Mouse (Mus musculus) ovary, adult 10 weeks (tissue): ENCODE measurements around the gene Gm3285. TPM values are rescaled to one million over a fixed set of nuclear protein-coding genes. Genes with fewer than 3 reads are reported as not detected.

Experiments
- polyA plus RNA-seq: library from polyadenylated mRNA; stranded (reverse); fragments of 350-450 nt; fragmentation: Illumina TruSeq; extraction: RNeasy Lipid Tissue Mini Kit (QIAGEN cat#74804); gene quantifications from one replicate; pipeline ENCODE4 v1.2.3, GENCODE M21; 2014

Gene Gm3285
- polyA plus RNA-seq, result not detected

DNA sequence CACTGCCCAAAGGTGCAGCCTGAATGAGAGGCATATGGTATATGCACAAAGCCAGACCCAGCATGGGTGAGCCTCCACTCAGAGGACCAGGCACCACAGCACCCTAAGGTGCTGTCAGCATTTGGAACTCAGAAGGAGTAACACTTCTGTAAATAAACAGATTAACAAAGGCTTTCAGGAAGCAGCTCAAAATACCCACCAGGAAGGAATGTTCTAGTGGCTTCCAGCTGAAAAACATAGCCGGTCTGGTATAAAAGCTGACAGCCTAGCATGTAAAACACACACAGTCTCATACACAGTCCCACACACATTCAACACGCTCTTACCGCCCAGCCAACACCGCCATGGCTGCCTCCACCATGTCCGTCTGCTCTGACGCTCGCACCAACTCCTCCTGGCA is at the start of gene Gm3285:
Gm3285 (plus strand) TSS at position 301 of the 400 bp plus-strand sequence.

DNA sequence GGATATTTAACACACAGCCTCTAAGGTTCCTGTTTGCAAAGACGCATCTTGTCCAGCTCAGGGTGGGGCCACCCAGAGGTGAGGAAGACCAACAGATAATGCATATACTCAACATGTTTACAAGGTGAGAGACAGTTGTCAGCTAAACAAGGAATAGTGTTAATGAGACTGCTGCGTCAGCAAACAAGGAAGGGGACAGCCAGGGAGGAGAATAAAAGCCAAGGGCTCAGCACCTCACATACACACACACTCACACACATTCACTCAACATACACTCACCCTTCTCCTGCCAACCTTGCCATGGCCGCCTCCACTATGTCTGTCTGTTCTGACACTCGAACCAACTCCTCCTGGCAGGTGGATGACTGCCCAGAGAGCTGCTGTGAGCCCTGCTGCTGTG is 47.4 kb upstream of the Gm3285 start, which contains the start of gene Gm2696:
Gm2696 (plus strand) TSS at position 301 of the 400 bp plus-strand sequence.

DNA sequence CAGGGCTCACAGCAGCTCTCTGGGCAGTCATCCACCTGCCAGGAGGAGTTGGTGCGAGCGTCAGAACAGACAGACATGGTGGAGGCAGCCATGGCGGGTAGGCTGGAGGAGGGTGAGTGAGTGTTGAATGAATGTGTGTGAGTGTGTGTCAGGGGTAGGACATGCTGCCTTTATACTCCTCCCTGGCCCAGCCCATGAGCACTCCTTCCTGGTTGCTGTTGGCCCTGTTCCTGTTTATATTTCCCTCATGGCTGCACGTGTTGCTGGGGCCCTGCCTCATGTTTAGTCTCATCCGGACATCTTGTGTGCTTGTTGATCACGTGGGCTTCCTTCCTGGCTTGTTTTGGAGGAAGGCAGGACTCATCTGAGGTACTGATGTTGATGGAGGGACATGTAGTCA is 34.8 kb upstream of the Gm3285 start, which contains the start of gene Krtap10-4:
Krtap10-4 (minus strand) TSS at position 145 of the 400 bp plus-strand sequence.

DNA sequence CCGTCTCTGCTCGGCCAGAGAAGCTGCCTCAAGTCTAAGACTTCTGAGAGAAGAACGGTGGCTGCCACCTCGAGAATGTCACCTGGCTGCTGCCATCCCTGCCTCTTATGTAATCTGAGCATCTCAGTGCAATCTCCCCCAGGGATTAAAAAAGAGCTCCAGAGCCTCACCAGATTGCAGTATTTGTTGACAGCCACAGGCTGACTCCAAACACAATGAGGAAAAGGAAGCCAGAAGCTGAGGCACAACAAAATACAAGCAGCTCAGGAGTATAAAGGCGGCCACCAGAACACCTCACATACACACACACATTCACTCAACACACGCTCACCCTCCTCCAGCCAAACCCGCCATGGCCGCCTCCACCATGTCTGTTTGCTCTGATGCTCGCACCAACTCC is 26.1 kb upstream of the Gm3285 start, which contains the start of gene Krtap10-10:
Krtap10-10 (plus strand) TSS at position 301 of the 400 bp plus-strand sequence.

DNA sequence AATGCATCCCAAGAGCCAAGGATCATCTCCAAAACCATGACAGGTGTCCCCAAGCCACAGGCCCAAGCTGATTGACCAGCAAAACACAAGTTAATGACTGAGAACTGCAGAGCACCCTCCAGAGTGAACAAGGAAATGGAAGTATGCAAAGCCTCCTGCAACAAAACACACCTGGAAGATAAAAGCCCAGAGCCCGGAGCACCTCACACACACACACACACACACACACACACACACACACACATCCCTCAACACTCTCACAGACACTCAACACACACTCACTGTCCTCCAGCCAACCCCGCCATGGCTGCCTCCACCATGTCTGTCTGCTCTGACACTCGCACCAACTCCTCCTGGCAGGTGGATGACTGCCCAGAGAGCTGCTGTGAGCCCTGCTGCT is 15.3 kb upstream of the Gm3285 start, which contains the start of gene Gm36176:
Gm36176 (plus strand) TSS at position 301 of the 400 bp plus-strand sequence.

DNA sequence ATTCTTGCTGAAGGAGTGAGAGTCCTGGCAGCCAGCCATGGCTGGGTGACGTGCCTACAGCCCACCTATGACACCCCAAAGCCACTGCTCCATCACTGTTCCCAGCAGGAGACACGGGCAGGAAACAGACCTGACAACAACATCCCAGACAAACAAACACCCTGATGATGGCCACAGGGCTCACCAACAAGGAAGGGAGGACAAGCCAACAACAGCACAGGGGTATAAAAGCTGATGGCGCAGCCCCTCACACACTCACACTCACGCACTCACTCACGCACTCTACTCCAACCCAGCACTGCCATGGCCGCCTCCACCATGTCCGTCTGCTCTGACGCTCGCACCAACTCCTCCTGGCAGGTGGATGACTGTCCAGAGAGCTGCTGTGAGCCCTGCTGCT is 9.2 kb upstream of the Gm3285 start, which contains the start of gene Gm10318:
Gm10318 (plus strand) TSS at position 301 of the 400 bp plus-strand sequence.

DNA sequence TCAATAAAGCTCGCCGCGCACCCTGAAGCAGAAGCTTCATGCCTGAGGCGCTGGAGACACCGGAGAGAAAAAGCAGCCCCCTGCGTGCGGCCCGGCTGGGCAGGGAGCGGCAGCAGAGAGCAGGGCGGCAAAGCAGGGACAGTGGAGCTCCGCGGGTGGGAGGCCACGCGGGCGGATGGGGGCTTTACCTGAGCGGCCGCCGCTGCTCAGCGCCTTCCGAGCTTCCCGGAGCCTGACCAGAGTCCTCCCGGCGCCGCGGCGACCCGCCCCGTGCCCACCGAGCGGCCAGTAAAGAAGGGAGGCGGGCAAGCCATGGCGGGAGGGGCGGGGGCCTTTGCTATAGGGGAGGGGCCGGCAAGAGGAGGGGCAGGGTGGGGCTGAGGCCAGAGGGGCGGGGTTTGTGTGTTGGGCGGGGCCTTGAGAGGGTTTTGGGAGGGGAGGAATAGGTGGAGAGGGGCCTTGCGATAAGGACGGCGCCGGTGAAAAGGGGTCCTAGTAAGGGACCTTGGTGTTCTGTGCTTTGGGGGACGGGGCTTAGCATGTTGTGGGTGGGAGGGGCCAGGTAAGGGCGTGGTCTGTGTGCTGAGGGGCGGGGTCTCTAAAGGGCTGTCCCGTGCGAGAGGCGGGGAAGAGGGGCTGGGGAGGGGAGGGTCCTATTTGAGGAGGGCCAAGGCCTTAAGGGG is 40.6 kb downstream of the Gm3285 start, which contains the start of gene Lrrc3:
Lrrc3 (minus strand) TSS at position 326 of the 683 bp plus-strand sequence.

Other genes with a start within 250 kb of the Gm3285 start
- gene Ube2g2, start 239.7 kb upstream of the Gm3285 start, polyA plus RNA-seq, result 6.0 TPM
- not detected for gene Tspear, start 175.4 kb upstream of the Gm3285 start, polyA plus RNA-seq
- not detected for gene Gm19402, start 171.2 kb upstream of the Gm3285 start, polyA plus RNA-seq
- gene Gm9508, start 164.7 kb upstream of the Gm3285 start, polyA plus RNA-seq, result not detected
- gene Gm10272, start 155.3 kb upstream of the Gm3285 start, polyA plus RNA-seq, result not detected
- not detected for gene Gm10024, start 150.5 kb upstream of the Gm3285 start, polyA plus RNA-seq
- gene Gm10142, start 146.2 kb upstream of the Gm3285 start, polyA plus RNA-seq, result not detected
- not detected for gene Krtap12-1, start 141.4 kb upstream of the Gm3285 start, polyA plus RNA-seq
- gene Gm10100, start 135.5 kb upstream of the Gm3285 start, polyA plus RNA-seq, result not detected
- gene Gm18596, start 119.3 kb upstream of the Gm3285 start, polyA plus RNA-seq, result not detected
- not detected for gene Gm9736, start 110.6 kb upstream of the Gm3285 start, polyA plus RNA-seq
- not detected for gene Gm3233, start 102.3 kb upstream of the Gm3285 start, polyA plus RNA-seq
- gene Gm3238, start 90.7 kb upstream of the Gm3285 start, polyA plus RNA-seq, result not detected
- gene Gm7138, start 85.0 kb upstream of the Gm3285 start, polyA plus RNA-seq, result not detected
- gene Gm3250, start 79.4 kb upstream of the Gm3285 start, polyA plus RNA-seq, result not detected
- gene Gm7137, start 73.8 kb upstream of the Gm3285 start, polyA plus RNA-seq, result not detected
- not detected for gene Gm9639, start 66.9 kb upstream of the Gm3285 start, polyA plus RNA-seq
- gene Gm19668, start 62.8 kb upstream of the Gm3285 start, polyA plus RNA-seq, result not detected
- gene Gm9507, start 50.1 kb upstream of the Gm3285 start, polyA plus RNA-seq, result not detected
- not detected for gene Gm2696, start 47.3 kb upstream of the Gm3285 start, polyA plus RNA-seq
- not detected for gene Krtap10-4, start 34.9 kb upstream of the Gm3285 start, polyA plus RNA-seq
- not detected for gene Krtap10-10, start 26.0 kb upstream of the Gm3285 start, polyA plus RNA-seq
- gene Gm36176, start 15.2 kb upstream of the Gm3285 start, polyA plus RNA-seq, result not detected
- not detected for gene Gm10318, start 9.1 kb upstream of the Gm3285 start, polyA plus RNA-seq
- gene Lrrc3, start 40.6 kb downstream of the Gm3285 start, polyA plus RNA-seq, result 0.71 TPM
- gene Trpm2, start 108.6 kb downstream of the Gm3285 start, polyA plus RNA-seq, result not detected
- 1.4 TPM for gene 1810043G02Rik, start 116.5 kb downstream of the Gm3285 start, polyA plus RNA-seq
- 1.7 TPM for gene Pfkl, start 148.1 kb downstream of the Gm3285 start, polyA plus RNA-seq
- gene Dnmt3l, start 180.0 kb downstream of the Gm3285 start, polyA plus RNA-seq, result 0.91 TPM
- not detected for gene Aire, start 181.6 kb downstream of the Gm3285 start, polyA plus RNA-seq
- 14.3 TPM for gene Icosl, start 207.3 kb downstream of the Gm3285 start, polyA plus RNA-seq